Mouse (Mus musculus) thymus, postnatal 4 days (tissue): Measurements from ENCODE around the gene Mb.

ENCODE experiments used
- DNase-seq: peaks from one replicate; pipeline ENCODE4 v3.0.0; 2021

Mb gene

DNA sequence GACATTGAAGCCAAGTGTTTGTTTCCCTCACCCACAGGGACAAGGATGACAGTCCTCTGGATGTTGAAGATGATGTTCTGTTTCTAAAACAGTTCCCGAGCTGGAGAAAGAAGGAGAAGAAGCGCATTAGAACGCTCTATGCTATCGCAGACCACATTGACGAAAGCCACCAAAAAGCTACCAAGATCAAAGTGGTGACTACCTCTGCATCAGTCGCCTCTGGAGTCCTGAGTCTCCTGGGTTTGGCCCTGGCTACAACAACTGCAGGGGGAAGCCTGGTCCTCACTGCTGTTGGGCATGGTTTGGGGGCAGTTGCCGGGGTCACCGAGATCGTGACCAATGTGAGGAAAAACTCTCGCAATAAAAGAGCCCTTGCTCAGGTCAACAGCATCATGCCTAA is at the start of gene Mb:
Mb (minus strand) TSS at position 101 of the 400 bp plus-strand sequence.
- DNase-seq, result no peak

DNA sequence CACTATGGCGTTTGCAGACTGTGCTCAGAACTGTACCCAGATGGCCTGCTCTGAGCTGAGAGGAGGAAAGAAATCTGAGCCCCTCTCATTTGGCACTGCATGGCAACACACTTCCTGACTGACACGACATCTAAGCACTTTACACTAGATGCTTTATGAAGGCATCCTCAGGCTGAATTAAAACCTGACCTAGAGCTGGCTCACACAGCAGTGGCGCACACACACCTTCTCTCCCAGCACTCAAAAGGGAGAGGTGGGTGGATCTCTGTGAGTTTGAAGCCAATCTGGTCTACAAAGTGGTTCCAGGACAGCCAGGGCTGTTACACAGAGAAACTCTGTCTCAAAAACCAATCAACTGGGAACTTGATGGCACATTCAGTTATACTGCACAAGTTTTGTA is 49.3 kb upstream of the Mb start:
- no peak for DNase-seq

DNA sequence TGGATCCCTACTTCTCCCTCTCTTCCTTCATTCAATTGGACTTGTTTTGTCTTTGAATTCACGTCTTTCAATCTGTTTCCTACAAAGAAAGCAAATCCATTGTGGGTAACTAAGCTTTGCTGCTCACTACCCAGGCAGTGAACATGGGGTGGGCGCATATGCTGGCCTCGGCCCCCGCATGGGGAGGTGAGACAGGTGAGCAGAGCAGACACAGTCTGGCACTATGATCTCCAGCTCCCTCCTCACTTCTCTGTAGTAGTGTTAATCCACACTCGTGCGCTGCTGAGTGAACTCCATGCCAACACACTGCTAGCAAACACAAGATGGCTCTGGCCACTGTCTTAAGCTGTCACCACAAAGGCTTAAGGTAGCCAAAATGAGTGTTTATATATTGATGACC is 46.9 kb upstream of the Mb start:
- no peak for DNase-seq

DNA sequence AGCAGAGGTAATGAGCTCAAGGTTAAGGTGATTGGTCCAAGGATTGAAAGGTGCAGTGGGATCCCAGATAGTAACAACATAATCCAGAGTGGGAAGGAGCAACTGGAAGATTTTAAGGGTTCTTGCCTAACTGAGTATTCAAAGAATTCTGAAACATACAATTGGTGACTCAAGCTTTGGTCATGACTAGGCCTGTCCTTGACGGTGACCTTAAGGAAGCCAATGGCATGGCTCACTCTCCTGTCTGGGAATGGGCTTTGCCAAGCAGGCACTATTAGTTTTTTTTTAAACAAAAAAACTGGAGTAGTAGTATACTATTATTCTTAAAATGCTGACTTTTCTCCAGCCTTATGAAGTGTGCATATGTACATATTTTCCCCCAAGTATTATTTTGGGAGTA is 44.7 kb upstream of the Mb start:
- no peak for DNase-seq

DNA sequence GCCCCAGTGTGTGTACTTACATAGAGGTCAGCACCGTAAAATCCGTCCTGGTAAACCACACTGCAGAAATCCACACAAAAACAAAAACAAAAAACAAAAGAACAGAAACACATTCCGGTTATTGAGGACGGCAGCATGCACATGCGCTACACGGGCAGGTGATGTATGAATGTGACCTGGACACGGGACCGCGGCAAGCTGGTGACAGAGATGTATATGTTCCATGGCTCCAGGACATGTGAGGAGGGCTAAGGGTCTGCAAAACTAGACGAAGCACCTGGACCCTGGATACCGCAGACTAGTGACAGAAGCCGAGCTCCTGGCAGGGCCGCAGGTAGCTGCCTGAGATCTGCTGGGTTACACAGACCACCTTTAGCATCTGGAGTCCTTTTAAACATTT is 44.0 kb upstream of the Mb start:
- no peak for DNase-seq

DNA sequence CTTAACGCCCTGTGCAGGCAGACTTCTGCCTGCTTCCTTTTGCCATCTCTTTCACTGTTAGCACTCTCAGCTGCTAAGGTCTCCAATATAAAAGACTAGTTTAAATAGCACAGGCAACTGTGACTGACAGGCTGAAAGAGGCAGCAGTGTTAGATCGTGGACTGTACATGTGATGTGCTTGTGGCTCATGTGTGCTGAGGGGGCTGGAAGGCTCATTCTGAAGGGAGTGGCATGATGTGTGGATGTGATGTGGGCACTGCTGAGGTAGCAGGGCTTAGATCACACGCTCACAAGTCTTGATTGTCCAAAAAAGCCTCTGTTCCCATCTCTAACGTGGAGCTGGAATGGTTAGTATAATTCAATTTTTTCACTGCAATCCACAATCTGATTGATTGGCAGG is 40.9 kb upstream of the Mb start:
- DNase-seq, result no peak

DNA sequence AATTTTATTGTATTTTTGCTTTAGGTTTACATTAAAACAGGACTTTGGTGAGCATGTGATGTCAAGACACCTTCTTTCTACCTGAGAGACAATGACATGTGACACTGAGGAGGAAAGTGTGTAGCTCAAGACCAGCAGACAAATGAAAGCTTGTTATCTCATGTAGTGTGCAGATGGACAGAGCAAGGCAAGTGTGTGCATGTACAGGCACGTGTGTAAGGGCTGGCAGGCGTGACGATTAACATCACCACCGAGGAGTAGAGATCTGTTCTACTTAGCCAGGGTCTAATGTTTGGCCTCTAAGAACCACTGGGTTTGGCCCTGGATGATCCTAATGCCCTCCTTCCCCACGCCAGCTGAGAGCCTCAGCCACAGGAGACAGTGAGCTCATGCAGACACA is 40.1 kb upstream of the Mb start:
- DNase-seq, result no peak

DNA sequence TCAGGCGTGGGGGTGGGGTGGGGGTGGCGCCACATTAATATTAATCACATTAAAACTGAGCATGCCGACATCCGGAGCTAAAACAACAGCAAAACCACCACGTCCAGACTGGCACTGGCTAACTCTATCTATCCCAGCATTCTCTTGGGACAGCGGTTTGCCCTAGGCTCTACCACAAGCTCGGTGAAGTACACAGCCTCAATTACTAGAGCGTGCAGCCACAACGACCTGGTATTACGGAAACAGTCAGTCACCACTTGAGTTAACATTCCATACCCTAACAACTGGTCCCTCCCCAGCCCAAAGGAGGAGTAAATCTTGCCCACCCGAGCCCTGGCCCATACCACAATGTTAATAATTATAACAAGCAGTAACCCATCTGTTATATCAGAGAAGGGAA is 38.8 kb upstream of the Mb start:
- DNase-seq, result no peak

DNA sequence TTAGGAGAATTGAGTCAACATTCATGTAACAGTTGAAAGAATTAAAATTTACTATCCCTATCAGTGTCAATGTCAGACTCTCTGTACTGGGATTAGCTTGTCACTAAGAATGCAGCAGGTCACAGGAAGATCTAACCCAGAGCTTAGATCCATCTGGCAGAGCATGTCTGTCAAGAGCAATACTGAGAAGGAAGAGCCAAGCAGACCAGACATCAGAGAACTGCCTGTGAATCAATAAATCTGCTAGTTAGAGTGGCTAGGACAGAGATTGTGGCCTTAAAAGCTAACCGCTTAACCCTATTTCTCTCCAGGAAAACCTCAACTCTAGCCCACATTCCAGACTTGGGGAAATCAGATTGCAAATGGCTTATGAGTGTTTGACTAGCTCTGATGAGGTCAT is 36.0 kb upstream of the Mb start:
- DNase-seq, result no peak

DNA sequence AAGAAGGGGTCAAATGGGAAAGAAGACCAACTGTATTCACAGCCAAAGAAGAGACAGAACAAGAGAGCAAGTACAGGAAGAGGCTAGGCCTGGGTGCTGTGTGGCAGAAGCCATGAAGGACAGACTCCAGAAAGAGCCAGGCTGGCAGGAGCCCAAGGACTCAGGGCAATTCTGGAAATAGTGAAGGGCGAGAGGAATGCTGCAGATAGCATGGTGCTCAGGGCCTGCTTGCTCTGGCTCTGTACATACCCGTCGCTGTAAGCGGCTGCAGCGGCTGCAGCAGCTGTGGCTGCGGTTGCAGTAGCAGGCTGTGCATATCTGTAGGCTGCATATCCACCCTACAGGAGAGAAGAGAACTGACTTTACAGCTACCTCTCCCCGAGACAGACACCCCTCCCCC is 35.3 kb upstream of the Mb start:
- no peak for DNase-seq

DNA sequence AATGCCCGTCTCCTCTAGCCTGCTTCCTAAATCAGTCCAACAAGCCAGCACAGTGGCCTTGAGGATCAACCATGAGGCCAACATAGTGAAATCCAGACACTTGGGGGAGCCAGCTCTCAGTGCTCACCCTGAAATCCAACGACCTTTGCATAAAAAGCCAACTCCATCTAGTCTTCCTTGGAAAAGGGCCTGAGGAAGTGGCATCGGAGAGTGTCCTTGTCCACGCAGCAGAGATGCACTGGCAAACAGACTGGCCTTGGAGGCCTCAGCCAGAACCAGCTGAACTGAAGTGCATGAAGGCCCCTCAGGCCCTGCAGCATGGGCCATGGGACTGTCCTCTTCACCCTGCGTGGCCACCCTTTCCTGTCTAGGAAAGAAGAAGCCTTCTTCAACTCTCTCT is 31.0 kb upstream of the Mb start:
- no peak for DNase-seq

DNA sequence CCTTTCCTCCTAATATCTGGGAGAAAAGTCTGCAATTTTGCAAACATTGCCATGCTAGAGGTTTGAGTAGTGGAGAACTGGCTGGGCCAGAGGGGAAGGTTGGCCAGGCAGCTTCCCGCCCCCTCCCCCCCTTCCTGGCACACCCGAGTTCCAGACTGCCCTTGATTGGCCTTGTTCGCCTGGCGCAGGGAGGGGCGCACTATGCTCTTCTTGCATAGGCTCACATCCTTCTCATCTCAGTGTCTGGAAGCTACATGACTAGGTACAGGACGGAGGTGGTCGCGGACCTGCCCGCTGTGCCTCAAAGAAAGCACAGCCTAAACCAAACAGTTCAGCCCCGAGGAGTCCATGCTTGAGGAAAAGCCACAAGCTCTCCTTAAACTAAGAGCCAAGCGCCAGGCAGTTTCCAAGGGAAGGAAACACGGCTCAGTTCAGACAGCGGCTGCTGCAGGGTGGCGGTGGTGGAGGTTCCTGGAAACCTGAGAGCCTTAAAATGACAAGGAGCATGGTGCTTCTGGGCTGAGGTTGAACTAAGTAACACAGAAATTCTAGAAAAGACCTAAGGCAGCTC is 30.3 kb upstream of the Mb start:
- DNase-seq, result no peak

DNA sequence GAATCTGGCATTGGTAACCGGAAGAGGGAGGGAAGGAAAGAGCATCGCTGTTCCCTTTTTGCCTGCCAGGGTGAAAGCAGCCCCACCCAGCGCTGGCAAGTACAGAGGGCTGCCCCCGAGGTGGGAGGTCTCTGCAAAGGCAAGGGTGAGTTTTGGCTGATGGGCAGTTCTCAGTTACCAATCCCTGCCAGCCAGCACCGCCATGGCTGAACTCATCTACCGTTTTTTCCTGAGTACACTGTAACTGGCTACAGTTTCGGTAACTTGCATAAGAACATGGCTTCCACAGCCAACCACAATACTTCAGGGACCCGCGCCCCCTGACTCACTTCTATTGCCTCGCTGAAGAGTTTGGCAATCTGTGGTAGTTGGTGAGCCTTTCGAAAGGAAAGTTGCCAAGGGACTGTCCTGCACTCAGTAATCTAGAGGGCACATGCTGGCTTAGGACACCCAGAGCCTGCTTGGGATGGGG is 29.5 kb upstream of the Mb start:
- no peak for DNase-seq

DNA sequence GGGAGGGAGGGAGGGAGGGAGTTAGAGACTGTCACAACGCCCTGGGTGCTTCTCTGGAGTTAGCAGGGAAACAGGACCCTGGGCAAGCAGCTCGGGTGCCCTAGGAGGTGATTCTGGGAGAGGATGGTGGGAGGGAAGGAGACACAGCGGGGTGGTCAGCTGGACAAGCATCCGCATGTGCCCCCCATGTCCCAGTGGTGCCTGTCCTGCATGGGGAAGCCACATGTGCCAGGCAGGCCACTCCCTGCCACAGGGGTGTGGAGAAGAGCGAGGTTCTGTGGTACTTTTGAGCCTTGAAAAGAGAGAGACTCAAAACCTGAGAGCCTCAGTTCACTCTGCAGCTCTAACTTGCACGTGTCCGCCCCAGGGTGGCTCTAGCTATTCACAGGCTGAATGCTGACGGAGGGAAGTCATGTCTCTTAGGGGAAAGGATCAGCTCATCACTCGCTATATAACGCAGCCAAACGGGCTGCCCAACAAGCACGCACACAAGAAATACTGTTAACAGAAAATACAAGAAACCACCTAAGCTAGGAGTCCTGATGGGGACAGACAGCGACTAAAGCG is 28.9 kb upstream of the Mb start:
- DNase-seq, result no peak

DNA sequence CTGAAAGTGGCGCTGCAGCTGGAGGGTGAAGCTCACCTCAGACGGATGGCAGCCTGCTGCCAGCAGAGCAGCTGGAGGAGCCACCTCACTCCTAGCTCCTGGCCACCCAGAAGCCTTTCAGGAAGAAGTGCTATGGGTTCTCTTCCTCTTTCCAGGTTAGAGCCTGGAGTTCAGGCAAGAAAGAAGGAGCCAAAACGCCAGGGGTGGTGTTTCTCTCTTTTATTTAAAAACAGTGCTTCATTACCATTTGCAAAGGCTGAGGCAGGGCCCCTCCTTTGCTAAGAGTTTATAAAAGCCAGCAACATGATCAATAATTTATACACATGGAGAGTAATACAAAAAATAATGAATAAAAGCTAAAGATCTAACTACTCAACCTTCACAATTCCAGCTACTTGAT is 28.3 kb upstream of the Mb start:
- no peak for DNase-seq

DNA sequence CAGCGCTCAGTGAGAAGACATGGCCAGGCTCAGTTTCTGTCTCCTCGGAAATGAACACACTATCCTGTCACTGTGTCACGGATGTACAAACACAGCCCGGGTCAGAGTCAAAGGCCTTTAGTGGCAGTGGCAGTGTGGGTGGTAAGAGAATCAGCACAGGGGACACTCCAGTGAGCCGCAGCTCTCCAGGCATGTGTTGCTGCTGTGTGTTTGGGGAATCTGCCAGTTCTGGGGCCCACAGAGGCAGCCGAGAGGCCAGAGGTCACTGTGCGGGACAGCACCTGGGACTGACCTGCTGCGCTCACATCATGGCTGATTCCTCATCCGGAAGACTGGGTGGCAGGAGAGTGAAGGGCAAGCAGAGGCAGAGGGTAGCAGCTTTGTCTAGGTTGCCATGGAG is 27.4 kb upstream of the Mb start:
- DNase-seq, result no peak

DNA sequence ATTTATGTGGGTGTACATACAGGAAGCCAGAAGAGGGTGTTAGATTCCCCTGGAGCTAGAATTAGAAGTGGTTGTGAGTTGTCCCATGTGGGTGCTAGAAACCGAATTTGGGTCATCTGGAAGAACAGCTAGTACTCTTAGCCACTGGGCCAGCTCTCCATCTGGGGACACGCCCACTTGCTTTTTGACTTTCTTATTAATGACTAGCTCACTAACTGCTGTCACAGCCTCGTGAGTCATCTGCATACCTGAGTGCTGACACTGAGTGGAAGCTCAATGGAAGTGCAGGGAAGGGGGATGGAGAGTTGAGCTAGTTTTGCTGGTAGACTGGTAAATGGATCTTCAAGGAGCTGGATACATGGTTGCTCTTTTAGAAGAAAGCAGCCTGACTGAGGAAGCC is 26.1 kb upstream of the Mb start:
- DNase-seq, result no peak

DNA sequence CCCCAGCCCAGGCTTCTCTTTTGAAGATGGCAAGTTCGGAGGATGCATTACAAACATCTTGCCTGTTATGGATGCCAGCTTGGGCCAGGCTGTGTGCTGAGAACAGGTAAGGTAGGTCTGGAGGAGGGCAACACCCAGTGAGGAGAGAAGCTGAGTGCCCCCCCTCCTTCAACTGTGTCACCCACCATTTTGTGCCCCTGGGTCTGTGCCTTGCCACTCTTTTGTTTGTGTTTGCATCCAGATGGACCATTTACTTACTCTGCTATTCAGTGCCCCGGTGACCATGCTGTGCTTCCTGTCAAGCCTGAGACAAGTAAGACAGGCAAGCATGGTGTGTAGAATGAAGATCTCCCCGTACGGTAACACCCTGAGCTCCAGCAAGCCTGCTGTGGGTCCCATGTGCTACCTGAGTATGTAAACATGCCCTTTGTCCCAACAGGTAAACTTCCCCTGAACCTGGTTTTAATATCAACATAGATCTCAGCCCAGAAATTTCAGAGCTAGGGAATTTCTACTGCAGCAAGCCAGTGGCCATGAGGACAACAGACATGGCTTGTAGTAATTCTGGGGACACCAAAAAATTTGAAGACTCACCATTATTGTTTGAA is 22.2 kb upstream of the Mb start:
- no peak for DNase-seq

DNA sequence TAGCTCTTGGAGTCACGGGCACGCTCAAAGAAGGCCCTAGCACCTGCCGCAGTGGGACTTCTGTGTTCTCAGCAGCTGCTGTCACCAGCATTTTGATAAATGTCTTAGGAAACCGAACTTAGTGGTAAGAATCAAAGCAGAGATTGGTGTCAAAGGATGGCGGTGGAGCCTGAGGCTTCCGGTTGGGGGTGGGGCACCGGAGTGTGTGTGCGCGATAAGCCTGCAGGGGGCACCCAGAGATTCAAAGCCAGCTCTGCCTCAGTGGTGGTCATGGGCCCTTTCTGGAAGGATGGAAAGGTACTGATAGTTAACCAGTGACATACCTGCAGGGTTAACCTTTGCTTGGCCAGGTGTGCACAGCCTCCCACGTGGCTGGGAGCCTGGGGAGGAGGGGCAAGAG is 21.0 kb upstream of the Mb start:
- peak; percentile 91 for DNase-seq

DNA sequence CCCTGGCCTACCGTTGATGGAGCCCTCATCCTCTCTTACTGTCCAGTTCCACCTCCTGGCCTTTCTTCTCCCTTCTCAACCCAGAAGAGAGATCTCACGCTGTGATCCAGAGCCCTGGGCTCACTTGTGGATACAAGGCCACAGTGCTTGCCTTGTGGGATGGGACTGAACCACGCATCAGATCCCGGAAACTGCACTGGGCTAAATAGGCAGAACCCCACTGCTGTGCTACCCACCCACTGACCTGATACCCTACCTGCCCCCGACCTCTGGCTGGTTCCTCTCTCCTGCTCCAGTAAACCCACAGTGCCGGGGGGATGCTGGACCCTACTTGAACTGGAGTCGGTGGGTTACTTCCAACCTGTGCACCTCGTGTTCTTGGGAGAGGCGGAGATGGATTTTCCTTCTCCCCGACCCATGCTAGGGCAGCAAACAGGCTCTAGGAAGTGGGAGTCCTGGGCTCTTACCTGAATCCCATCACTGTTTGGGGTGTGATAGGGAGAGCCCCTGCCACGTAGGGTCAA is 20.3 kb upstream of the Mb start:
- peak; percentile 22 for DNase-seq

DNA sequence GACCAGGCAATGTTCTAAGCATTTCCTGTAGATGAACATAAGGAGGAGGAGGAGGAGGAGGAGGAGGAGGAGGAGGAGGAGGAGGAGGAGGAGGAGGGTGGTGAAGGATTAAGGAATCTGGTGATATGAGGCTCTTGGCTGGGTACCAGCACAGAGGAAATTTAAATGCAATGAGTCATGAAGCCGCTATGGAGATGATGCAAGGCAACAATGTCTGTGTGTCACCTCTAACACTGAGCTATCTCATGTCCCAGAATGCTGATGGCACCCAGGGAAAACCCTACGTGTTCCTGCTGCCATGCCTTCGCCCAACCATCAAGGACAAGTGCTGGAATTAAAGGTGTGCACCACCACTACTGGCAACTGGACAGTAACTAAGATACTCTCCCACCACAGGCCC is 18.5 kb upstream of the Mb start:
- DNase-seq, result no peak

DNA sequence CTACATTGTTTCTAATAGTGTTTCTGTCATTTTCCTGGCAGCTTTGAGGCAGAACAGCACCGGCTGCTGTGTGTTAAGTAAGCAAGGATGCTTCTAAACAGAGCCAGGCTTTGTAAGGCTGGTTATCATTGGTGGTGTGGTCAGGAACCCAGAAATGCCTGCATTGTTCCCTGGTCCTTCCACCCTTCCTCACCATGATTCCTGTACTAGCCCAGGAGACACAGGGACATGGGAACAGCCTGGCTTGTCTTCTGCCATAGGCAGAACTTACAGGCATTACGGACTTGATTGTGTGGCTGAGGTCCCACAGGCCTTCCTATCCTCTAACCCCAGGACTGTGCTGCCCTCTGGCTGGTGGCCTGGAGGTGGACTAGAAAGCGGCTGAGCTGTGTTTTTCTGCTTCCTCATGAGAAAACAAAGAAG is 18.0 kb upstream of the Mb start:
- no peak for DNase-seq

DNA sequence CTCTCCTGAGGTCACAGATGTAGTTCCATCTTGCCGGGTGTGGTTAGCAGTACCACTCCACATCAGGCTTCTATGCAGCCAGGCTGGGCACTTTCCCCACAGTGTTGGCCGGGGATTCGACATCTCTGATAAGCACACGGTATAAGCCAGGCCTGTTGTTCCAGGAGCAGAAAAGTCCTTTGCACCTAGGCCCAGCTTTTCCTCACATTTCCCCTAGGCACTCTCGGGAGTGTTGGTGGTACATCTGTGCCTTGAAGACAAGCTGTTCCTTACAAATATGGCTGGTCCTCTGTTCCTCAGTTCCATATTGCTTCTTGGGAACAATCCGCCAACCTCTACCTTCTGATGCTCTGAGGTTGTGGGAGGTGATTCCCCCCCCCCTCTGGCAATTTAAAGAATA is 15.8 kb upstream of the Mb start:
- DNase-seq, result no peak

DNA sequence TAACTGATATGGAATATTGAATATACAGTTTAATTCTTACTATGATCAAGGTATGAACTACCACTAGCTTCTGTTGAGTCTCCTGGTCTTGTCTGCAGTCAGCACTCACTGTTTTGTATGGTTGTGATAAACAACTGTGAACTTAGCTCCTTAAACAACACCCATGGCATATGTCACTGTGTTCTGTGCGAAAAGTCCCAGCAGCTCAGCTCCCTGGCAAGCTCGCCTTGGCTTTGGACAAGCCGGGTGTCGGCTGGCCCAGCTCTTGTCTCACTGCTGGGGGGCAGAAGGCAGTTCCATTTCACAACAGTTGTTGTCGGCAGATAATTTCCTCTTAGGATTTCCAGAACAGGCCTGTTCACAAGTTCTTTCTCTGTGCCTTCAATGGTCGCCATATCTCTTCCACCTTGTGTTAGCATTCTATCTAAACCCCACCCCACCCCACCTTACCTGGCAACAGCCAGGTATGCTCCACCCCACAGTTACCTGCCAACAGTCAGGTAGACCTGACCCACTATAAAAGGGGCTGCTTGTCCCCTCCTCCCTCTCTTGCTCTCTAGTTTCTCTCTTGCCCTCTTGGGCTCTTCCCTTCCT is 14.9 kb upstream of the Mb start:
- DNase-seq, result no peak
